Mouse (Mus musculus) cortical plate, adult 2 months (tissue): ENCODE results near the gene Snx1.
A peak's percentile ranks its signal among the peaks of the same experiment; 100 is the strongest.

Experiments
- CTCF ChIP-seq: fragments of 200-500 bp; IDR thresholded peaks from 2 replicates; pipeline ENCODE4 v1.5.1; 2011; ENCODE audit warnings: mild to moderate bottlenecking, control low read depth, low read length; ENCODE audit not compliant: insufficient read depth; ENCODE audit errors: extremely low read depth
- POLR2A ChIP-seq: fragments of 200-500 bp; IDR thresholded peaks from 2 replicates; pipeline ENCODE4 v1.6.1; 2011; ENCODE audit warnings: mild to moderate bottlenecking, low read length, control low read depth; ENCODE audit not compliant: insufficient read depth; ENCODE audit errors: extremely low read depth

DNA sequence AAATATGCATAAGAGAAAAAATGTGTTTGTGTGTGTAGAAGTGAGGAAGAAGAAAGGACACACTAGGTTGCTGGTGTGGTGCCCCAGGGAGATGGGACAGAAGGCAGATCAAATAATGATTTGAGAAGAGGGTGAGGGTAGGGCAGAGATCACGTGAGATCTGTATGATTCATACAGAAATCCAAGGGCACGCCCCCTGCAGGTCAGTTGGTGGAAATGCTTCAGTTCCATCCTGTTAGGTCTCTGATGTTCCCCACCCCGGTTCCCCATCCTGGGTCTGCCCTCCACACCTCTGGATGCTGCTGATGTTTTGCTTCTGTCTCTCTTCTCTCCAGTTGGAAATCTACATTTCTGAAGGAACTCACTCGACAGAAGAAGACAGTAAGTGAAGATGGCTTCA is 9.6 kb upstream of the Snx1 start:
- peak; percentile 41 for TF ChIP-seq CTCF
- no peak for TF ChIP-seq POLR2A
